Mouse (Mus musculus) megakaryocyte progenitor cell, adult 5-6 weeks (primary cell): ENCODE data around the gene Pfn3. TPM values are rescaled to one million over a fixed set of nuclear protein-coding genes. Genes with fewer than 3 reads are reported as not detected.

Experiments
- ATAC-seq: replicated peaks from 2 replicates; pipeline ENCODE4 v1.8.0; 2016; ENCODE audit warnings: mild to moderate bottlenecking, moderate TSS enrichment, inconsistent platforms; ENCODE audit not compliant: poor library complexity
- total RNA-seq, 2 experiments: library from RNA; stranded (forward) in 1 of 2; stranded (reverse) in 1 of 2; fragments of 157-497, 149-512 nt in 1 of 2; fragments of 200-1000 nt in 1 of 2; gene quantifications; 2 replicates each; pipeline versions ENCODE4 v1.2.3 to v1.2.4; 2015 to 2017

Pfn3 gene
- total RNA-seq, 2 experiments from 2014 or later = not detected

GRCm38 (mm10) chr13:55400039-55400346, 15.0 kb downstream of the Pfn3 start:
- ATAC-seq = no peak

DNA sequence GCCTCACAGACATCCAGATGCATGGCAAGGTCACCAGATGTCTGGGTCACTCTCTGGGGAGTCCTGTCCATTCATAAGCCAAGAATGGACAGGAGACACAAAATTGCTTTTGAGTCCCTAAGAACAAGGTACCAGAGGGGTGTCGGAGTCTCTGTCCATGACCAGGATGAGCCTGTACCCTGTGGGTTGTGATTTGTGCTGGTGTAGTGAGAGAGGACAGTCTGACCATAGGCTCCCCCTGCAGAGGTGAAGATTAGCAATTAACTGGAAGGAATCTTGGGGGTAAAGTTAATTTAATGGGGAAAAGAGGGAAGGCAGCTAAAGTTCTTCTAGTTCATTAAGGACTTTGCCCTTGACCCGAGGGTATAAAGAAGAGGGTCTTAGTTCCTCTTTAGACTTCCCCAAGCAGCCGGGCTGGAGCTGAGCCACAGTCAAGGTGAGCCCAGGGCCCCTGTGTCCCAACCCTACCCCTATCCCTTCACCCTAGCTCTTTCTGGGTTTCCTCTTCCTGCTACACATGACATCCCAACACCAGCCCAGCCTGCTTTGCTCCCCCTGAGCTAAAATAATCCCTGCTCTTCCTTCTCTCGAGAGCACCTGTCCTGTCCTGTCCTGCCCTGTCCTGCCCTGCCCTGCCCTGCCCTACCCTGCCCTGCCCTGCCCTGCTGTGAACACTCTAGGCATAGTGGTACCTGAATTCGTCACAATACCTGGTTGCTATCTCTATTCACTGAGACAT, 15.6 kb downstream of the Pfn3 start:
- peak; percentile 38; the same call in 1 of the 2 replicates for ATAC-seq

GRCm38 (mm10) chr13:55398088-55398487, 16.9 kb downstream of the Pfn3 start, which contains the start of gene Slc34a1:
Gene Slc34a1, plus strand, starts transcription at chr13:55398187.
- peak; percentile 54 for ATAC-seq

DNA sequence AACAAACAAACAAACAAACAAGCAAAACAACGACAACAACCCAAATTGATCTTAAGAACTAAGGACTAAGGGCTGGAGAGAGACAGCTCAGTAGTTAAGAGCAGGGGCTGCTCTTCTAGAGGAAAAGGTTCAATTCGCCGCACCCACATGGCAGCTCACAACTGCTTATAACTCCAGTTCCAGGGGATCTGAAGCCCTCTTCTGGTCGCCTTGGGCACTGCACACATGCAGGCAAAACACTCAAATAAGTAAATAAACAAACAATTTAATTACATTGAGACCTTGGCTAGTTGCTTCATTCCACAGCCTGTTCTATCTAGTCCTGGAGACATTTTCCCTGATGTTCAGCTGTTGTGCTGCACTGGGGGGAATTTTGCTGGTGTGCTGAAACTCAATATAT, 22.1 kb downstream of the Pfn3 start:
- ATAC-seq = peak; percentile 68

GRCm38 (mm10) chr13:55391626-55392029, 23.4 kb downstream of the Pfn3 start:
- no peak for ATAC-seq

DNA sequence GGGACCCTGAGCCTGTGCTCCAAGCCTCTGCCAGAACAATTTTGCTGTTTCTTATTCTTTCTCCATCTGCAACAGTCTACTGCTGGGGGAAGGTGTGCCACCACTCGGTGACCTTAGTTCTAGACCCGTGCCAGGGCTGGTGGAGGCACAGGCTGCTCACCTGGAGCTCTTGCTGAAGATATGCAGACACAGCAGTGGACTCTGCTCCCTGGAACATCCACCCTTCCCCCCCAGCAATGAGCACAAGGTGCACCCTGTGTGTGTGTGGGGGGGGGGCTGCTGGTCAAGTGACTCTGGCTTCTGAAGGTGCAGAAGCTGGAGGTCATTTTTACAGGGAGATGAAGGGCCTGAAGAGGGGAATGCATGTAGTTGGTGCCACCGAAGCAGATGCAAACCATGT, 24.4 kb downstream of the Pfn3 start:
- no peak for ATAC-seq

- no peak for ATAC-seq
Measured at GRCm38 (mm10) chr13:55381790-55382189, 33.2 kb downstream of the Pfn3 start.

DNA sequence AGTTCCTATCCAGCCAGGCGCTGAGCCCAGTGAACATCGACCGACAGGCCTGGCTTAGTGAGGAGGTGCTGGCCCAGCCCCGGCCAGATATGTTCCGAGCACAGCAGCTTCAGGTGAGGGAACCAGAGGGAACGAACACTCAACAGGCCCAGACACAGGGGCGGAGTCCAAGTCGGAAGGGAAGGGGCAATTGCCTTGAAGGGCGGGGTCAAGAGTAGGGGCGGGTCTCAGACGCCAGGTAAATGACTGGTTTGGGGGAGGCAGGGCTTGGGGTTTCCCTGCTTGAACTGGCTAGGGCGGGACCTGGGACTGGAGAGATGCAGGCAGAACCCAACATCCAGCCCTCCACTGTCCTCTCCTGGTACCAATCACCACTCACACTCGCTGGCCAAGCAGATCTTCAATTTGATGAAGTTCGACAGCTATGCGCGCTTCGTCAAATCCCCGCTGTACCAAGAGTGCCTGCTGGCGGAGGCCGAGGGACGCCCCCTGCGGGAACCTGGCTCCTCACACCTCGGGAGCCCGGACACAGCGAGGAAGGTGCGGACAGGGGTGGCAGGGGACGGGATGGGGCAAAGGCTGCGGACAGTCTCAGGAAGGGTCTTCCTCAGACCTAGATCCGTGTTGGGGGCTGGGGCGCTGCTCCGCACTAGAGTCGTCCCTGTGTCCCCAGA, 36.0 kb downstream of the Pfn3 start:
- ATAC-seq = no peak

DNA sequence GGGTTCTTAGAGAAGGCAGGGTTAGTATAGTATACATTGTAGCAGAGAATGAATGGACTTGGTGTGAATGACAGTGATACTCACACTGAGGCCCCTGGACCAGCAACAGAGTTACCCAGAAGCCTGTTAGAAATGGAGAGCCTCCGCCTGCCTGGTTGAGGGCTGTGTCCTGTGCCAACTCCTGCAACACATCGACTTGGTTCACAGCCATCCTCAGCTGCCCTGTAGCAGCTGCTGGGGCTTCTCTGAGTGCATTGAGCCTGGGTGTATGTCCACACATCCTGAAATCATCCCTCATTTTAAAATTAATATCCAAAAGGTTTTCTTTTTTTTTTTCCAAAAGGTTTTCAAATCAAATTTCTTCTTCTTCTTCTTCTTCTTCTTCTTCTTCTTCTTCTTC, 39.2 kb downstream of the Pfn3 start:
- ATAC-seq = no peak

GRCm38 (mm10) chr13:55374206-55374924, 40.7 kb downstream of the Pfn3 start:
- ATAC-seq = no peak

GRCm38 (mm10) chr13:55371740-55372139, 43.3 kb downstream of the Pfn3 start:
- ATAC-seq = no peak

- ATAC-seq = no peak
Measured at GRCm38 (mm10) chr13:55371007-55371681, 43.9 kb downstream of the Pfn3 start.

GRCm38 (mm10) chr13:55370234-55370633, 44.8 kb downstream of the Pfn3 start:
- ATAC-seq = no peak

DNA sequence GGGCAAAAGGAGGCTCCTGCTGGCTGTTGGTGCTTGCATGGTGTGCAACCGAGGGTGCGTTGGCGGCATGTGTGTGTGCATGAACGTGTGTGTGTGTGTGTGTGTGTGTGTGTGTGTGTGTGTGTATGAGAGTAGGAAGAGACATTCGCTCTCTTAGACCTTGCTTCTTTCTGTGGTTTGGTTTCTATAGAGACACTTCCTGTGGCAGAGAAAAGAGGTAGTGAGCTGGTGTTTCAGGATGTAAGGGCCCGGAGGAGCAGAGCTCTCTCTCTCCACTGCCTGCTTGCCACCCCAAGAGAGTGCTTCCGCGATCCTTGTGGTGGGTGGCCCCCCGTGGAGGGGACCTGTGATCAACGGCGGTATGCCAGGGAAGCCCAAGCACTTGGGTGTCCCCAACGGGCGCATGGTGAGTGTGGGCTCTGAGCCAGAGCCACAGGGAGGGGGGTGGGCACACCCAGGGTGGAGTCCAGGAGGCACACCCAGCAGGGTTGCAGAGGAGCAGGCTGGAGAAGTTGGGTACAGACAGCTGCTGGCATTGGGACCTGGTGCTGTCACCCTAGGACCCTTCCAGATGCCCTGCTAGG, 45.4 kb downstream of the Pfn3 start, which contains the start of gene Rgs14:
Gene Rgs14 (plus strand): TSS at position 202 of the 584 bp plus-strand sequence.
- peak; percentile 89 for ATAC-seq

- ATAC-seq = no peak
Measured at GRCm38 (mm10) chr13:55368401-55368800, 46.6 kb downstream of the Pfn3 start.

Other genes with a start within 250 kb of the Pfn3 start
- gene Nsd1, start 205.4 kb downstream of the Pfn3 start, total RNA-seq (2015) = 90.4 and 94.9 TPM in 2 replicates
- 74.5 and 89.7 TPM in 2 replicates for gene Nsd1, start 205.4 kb downstream of the Pfn3 start, total RNA-seq (2017)
- 350 and 360 TPM in 2 replicates for gene Prelid1, start 94.7 kb downstream of the Pfn3 start, total RNA-seq (2015)
- gene Prelid1, start 94.7 kb downstream of the Pfn3 start, total RNA-seq (2017) = 108 and 125 TPM in 2 replicates
- 128 and 152 TPM in 2 replicates for gene Rab24, start 93.3 kb downstream of the Pfn3 start, total RNA-seq (2015)
- gene Rab24, start 93.3 kb downstream of the Pfn3 start, total RNA-seq (2017) = 25.9 and 34.6 TPM in 2 replicates
- 4.7 and 6.9 TPM in 2 replicates for gene Mxd3, start 85.4 kb downstream of the Pfn3 start, total RNA-seq (2015)
- gene Mxd3, start 85.4 kb downstream of the Pfn3 start, total RNA-seq (2017) = 4.7 and 16.3 TPM in 2 replicates
- gene Lman2, start 52.4 kb downstream of the Pfn3 start, total RNA-seq (2015) = 86.8 and 102 TPM in 2 replicates
- 126 and 131 TPM in 2 replicates for gene Lman2, start 52.4 kb downstream of the Pfn3 start, total RNA-seq (2017)
- 11.5 and 12.6 TPM in 2 replicates for gene Rgs14, start 45.5 kb downstream of the Pfn3 start, total RNA-seq (2015)
- 9.7 and 17.4 TPM in 2 replicates for gene Rgs14, start 45.5 kb downstream of the Pfn3 start, total RNA-seq (2017)
- gene Slc34a1, start 17.0 kb downstream of the Pfn3 start, total RNA-seq (2015) = 0.12 and 0.95 TPM in 2 replicates
- gene Slc34a1, start 17.0 kb downstream of the Pfn3 start, total RNA-seq (2017) = 0.08 and 1.1 TPM in 2 replicates
- not detected in 2 replicates for gene F12, start 11.6 kb upstream of the Pfn3 start, total RNA-seq (2015)
- not detected in 2 replicates for gene F12, start 11.6 kb upstream of the Pfn3 start, total RNA-seq (2017)
- 51.7 and 52.6 TPM in 2 replicates for gene Grk6, start 29.8 kb upstream of the Pfn3 start, total RNA-seq (2015)
- 81.7 and 88.6 TPM in 2 replicates for gene Grk6, start 29.8 kb upstream of the Pfn3 start, total RNA-seq (2017)
- 0.72 and 1.7 TPM in 2 replicates for gene Prr7, start 49.0 kb upstream of the Pfn3 start, total RNA-seq (2015)
- gene Prr7, start 49.0 kb upstream of the Pfn3 start, total RNA-seq (2017) = 1.5 TPM in 2 replicates
- gene Dbn1, start 72.9 kb upstream of the Pfn3 start, total RNA-seq (2015) = 0.72 and 0.76 TPM in 2 replicates
- 2.3 and 2.7 TPM in 2 replicates for gene Dbn1, start 72.9 kb upstream of the Pfn3 start, total RNA-seq (2017)
- gene Pdlim7, start 98.4 kb upstream of the Pfn3 start, total RNA-seq (2015) = 12.7 and 13.0 TPM in 2 replicates
- 5.3 and 5.9 TPM in 2 replicates for gene Pdlim7, start 98.4 kb upstream of the Pfn3 start, total RNA-seq (2017)
- gene Dok3, start 114.1 kb upstream of the Pfn3 start, total RNA-seq (2015) = 18.1 and 34.6 TPM in 2 replicates
- 22.9 and 31.2 TPM in 2 replicates for gene Dok3, start 114.1 kb upstream of the Pfn3 start, total RNA-seq (2017)
- gene Ddx41, start 121.4 kb upstream of the Pfn3 start, total RNA-seq (2015) = 28.0 and 29.1 TPM in 2 replicates
- 66.9 and 78.0 TPM in 2 replicates for gene Ddx41, start 121.4 kb upstream of the Pfn3 start, total RNA-seq (2017)
- gene Fam193b, start 155.9 kb upstream of the Pfn3 start, total RNA-seq (2015) = 24.9 and 29.1 TPM in 2 replicates
- gene Fam193b, start 155.9 kb upstream of the Pfn3 start, total RNA-seq (2017) = 21.8 and 25.1 TPM in 2 replicates
- gene Tmed9, start 158.5 kb upstream of the Pfn3 start, total RNA-seq (2015) = 92.3 and 117 TPM in 2 replicates
- gene Tmed9, start 158.5 kb upstream of the Pfn3 start, total RNA-seq (2017) = 194 and 211 TPM in 2 replicates
- 10.6 and 13.0 TPM in 2 replicates for gene B4galt7, start 184.7 kb upstream of the Pfn3 start, total RNA-seq (2015)
- 12.8 and 16.7 TPM in 2 replicates for gene B4galt7, start 184.7 kb upstream of the Pfn3 start, total RNA-seq (2017)
- gene Caml, start 207.8 kb upstream of the Pfn3 start, total RNA-seq (2015) = 50.0 and 50.4 TPM in 2 replicates
- 49.5 and 54.7 TPM in 2 replicates for gene Caml, start 207.8 kb upstream of the Pfn3 start, total RNA-seq (2017)
- gene Ddx46, start 219.8 kb upstream of the Pfn3 start, total RNA-seq (2015) = 62.4 and 76.8 TPM in 2 replicates
- gene Ddx46, start 219.8 kb upstream of the Pfn3 start, total RNA-seq (2017) = 79.0 and 153 TPM in 2 replicates